Mouse (Mus musculus) CD8-positive naive resting alpha-beta T cell, adult 57 days (primary cell): ENCODE results near the gene Zcchc14. TPM values are rescaled to one million over a fixed set of nuclear protein-coding genes. Genes with fewer than 3 reads are reported as not detected.

Experiments
- total RNA-seq: library from RNA; stranded (reverse); gene quantifications from one replicate; pipeline ENCODE4 v1.2.4, GENCODE M21; 2023

Gene Zcchc14
- total RNA-seq = not detected

DNA sequence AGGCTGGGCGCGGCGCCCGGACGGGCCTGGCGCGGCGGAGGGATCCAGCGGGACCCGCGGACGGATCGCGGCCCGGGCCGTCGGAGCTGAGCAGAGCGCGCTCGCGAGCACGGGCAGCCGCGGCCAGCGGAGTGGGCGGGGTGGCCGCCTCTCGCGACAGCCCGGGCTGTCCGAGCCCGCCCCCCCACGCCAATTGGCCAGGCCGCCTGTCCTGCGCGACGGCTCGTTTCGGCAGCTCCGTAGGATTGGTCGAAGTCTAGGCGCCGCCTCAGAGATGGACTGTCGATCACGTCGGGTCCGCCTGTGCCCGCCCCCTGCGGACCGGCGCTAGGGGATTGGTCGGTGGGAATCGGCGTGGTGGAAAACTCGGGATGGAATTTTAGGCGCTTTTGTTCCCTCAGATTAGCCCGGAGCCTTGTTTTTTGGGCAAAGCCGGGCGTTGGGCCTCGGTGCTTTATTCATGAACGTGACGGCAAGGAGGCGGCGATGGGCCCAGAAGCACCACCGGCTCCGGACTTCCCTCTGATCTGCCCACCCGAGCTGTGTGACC, at the start of gene Zcchc14:
Gene Zcchc14 (minus strand): TSS at position 128 of the 550 bp plus-strand sequence.

DNA sequence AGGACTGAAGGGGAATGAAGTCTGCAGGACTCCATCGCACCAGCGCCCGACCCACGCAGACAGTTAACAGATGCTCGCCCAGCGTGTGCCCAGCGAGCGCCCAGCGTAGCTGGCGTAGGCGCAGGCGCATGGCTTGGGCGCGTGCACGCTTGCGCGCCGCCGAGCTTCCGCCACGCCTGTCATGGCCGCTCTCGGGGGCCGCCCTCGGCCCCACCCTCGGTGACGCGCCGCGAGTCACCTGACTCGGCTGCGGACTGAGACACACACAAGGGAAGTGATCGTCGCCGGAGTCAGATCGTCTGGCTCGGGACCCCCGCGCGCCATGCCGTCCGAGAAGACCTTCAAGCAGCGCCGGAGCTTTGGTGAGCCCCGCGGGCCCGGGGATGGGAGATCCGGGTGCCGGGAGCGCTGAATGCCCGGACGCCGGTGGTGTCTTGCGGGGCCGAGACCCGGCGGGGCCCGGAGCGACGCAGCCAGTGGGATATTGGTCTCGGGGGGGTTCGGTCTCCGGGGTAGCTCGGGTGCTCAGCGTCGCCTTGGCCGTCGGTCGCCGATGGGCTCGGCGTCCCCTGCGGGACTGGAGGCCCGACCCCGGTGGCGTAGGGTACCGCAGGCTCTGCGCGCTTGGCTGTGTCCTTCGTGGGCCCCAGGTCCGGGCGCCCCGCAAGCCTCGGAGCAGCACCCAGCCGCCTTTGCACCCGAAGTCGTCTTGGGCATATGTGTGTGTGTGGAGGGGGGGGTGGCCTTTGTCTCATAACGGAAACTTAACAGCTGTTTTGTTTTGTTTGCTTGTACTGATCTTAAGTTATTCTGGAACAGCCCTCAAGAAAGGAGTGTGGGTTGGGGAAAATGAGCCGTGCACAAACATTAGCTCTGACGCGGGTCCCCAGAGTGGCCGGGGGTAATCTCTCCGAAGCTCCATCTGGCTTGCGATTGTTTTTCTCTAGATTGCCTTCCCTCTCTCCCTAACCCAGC, 62.2 kb downstream of the Zcchc14 start, which contains the start of gene Map1lc3b:
Gene Map1lc3b (plus strand): TSS at position 159 of the 975 bp plus-strand sequence.

DNA sequence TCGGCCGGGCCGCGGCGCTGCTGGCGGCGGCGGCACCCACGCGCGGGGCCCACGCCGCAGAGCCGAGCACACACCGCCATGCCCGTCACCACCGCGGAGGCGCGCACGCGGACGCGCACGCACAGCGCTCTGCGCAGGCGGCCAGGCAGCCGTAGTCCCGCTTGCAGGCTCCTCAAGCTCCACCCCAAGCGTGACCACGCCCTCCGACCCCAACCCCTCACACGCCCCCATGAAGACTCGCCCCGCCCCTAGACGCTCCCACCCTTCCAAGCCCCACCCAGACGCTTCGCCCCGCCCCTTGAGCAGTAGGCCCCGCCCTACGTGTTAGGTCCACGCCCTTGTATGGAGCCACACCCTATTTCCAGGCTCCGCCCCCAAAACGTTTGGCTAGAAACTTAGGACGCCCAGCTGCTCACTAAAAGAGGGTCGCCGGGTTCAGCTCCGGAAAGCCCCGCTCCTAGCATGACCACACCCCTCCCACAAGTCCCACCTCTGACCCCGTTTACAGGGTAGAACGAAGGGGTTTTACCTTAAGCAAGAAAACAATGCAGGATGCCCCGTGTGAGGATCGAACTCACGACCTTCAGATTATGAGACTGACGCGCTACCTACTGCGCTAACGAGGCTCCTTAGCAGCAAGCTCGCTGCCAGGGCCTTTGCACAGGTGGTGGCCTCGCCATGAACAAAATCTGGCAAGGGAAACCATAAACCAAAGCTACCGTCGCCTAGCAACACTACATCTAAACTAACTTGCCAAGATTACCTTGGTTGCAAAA, 73.8 kb downstream of the Zcchc14 start, which contains the start of gene Fbxo31:
Gene Fbxo31 (minus strand): TSS at position 131 of the 776 bp plus-strand sequence.

Other genes starting within 250 kb of the Zcchc14 start
- gene 1700018B08Rik, start 108.6 kb downstream of the Zcchc14 start, total RNA-seq = not detected
- gene Fbxo31, start 74.1 kb downstream of the Zcchc14 start, total RNA-seq = 20.4 TPM
- 192 TPM for gene Map1lc3b, start 62.5 kb downstream of the Zcchc14 start, total RNA-seq
- gene Jph3, start 76.7 kb upstream of the Zcchc14 start, total RNA-seq = not detected
- gene Klhdc4, start 176.7 kb upstream of the Zcchc14 start, total RNA-seq = 65.3 TPM